Mouse (Mus musculus) telencephalon, adult 2 months (tissue): ENCODE data around the gene Arl4d.
"Not testable (repeated sequence)": the region's sequence is repeated elsewhere in the genome, so short reads cannot be mapped to it uniquely, and the experiment has no call there.

ENCODE experiments used
- DNase-seq: peaks from one replicate; pipeline ENCODE4 v3.0.0-alpha.2; 2011; ENCODE audit warnings: low read depth, low spot score

The Arl4d gene

GRCm38 (mm10) chr11:101645411-101646282, 19.7 kb upstream of the Arl4d start:
- DNase-seq, result peak; percentile 77

DNA sequence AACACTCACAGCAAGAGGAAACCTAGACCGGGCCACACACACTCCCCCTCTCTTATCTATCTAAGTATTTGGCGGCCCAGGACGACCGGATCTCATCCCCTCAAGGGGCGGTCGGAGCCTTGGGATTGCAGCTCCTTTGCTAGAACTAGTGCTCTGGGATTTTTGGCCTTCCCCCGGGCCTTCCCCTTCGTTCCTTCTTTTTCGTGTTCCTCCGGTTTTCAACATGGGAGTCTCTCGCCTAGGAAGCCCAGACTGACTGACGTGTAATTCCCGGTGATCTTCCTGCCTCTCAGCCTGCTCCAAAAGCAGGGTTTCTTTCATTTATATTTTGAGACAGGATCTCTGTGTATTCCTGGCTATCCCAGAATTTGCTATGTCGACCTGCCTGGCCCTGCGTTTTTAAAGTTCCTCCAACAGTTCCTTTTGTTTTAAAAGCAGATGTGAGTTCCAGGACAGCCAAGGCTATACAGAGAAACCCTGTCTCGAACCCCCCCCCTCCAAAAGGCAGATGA, 19.0 kb upstream of the Arl4d start:
- not testable (repeated sequence) for DNase-seq

DNA sequence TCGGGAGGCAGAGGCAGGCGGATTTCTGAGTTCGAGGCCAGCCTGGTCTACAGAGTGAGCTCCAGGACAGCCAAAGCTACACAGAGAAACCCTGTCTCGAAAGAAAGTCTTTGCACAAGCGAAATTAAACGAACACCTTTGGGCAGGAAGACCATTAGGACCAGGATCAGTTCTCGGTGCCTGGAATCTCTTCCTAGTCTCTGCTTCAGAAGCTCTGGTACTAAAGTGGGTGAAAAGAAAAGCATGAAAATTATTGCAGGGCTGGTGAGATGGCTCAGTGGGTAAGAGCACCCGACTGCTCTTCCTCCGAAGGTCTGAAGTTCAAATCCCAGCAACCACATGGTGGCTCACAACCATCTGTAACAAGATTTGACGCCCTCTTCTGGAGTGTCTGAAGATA, 18.2 kb upstream of the Arl4d start:
- not testable (repeated sequence) for DNase-seq

DNA sequence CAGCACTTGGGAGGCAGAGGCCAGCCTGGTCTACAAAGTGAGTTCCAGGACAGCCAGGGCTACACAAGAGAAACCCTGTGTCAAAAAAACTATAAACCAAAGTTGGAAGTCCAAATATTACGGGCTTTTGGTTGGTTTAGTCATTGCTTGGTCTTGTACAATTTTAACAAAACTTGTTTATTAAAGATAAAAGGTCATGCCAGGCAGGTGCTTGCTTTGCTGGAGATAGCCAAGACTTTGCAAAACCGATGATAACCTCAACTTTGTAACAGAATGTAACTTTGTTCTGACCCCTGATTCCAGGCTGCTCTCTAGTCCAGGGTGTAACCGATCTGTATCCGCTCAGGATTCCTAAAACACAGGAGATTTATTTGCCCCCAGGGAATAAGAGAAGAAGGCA, 9.0 kb upstream of the Arl4d start:
- no peak for DNase-seq

DNA sequence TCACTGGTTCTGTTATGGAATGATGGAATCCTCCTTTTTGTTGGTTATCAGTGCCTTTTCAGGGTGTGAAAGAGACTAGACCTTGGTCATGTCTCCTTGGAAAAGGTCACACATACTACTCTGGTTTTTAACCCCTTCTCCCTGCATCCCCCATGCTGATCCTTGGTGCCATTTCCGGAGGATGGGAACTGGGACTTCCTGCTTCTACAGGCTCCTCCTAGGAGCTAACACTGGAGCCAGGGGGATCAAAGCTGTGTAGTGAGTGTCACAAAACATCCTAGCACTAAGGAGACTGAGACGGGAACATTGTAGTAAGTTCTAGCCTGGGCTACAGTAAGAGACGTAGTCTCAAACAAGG, 7.8 kb upstream of the Arl4d start:
- DNase-seq, result no peak

GRCm38 (mm10) chr11:101657886-101658750, 7.2 kb upstream of the Arl4d start:
- peak; percentile 96 for DNase-seq

- peak; percentile 72 for DNase-seq
Measured at GRCm38 (mm10) chr11:101658751-101659558, 6.4 kb upstream of the Arl4d start.

DNA sequence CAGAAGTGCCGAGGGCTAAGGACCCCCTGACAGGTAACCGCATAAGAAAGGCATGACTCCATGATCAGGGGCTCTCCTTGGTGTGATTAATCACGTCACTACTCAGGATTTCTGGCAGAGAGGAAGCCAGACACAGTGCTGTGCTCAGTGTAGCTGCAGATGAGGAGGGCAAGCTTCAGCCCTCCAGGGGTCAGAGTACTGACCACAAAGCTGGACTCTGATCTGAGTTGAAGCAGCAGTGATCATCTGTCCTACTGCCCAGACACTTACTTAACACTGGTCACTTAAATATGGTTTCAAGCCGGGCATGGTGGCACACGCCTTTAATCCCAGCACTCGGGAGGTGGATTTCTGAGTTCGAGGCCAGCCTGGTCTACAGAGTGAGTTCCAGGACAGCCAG, 4.2 kb upstream of the Arl4d start:
- no peak for DNase-seq

- no peak for DNase-seq
Measured at GRCm38 (mm10) chr11:101661786-101662185, 3.6 kb upstream of the Arl4d start.

DNA sequence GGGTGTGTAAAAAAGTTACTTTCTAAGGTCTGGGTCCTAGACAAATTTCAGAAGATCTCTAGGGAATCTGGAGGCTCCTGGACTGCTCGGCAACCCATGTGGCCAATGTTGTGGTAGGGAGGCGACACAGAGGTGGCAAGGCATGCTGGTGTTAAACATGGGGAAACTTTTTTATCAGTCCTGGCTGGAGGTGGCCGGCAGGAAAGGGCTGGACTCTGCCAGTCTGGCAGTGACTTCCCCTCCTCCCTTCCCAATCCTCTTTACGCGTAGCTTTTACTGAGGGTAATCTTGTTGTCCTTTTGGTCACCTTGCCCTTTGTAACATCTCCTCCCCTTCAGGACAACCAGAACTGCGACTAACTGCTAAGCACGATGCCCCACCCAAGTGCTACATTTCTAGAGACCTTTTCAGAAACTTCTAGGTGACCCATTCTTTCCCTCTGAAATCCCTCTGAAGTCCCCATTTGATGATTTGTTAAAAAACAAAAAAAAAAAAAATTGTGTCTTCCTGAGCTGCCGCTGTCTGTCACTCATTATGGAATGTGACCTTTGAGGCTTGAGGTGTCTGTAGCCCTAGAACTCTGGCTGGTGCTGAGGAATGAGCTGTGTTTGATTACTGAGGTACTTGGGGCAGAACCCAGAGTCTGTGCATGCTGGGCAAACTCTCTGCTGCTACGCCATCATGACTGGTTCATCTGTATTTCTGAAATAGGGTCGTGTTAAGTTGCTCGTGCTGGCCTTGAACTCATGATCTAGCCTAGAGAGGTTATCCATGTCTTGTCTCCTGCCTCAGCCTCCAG, 1.9 kb upstream of the Arl4d start:
- DNase-seq, result no peak

- no peak for DNase-seq
Measured at GRCm38 (mm10) chr11:101665636-101665992, 273 bp downstream of the Arl4d start.

DNA sequence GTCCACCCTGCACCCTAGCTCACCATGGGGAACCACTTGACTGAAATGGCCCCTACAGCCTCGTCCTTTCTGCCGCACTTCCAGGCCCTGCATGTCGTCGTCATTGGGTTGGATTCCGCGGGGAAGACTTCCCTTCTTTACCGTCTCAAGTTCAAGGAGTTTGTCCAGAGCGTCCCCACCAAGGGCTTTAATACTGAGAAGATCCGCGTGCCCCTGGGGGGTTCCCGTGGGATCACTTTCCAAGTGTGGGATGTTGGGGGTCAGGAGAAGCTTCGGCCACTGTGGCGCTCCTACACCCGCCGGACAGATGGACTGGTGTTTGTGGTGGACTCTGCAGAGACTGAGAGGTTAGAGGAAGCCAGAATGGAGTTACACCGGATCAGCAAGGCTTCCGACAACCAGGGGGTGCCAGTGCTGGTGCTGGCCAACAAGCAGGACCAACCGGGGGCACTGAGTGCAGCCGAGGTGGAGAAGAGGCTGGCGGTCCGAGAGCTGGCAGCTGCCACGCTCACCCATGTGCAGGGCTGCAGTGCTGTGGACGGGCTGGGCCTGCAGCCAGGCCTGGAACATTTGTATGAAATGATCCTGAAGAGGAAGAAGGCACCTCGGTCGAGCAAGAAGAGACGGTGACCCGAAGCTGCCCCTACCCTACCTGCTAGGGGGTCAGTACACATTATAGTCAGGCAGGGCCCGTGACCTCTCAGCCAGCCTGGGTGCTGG, 1.4 kb downstream of the Arl4d start:
- DNase-seq, result no peak

- DNase-seq, result peak; percentile 72
Measured at GRCm38 (mm10) chr11:101667871-101668532, 2.7 kb downstream of the Arl4d start.

GRCm38 (mm10) chr11:101668546-101669261, 3.4 kb downstream of the Arl4d start:
- DNase-seq, result no peak

DNA sequence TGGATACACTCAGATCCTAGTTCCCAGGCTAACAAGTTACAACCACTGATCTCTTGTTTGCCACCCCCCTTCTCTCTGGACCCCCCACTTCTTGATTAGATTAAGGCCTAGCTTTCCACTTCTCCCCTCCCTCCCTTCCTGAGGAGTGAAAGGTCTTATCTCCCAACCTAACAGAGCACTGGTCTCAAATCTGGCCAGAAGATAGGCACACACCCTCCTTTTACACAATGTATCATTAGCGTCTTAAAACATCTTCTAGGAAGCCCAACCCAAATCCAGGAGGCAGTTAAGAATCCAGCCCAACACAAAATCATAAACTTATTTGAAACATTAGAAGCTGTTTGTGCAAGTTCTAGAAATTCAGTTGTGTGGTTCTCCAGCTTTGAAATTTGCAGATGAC, 5.0 kb downstream of the Arl4d start:
- no peak for DNase-seq

DNA sequence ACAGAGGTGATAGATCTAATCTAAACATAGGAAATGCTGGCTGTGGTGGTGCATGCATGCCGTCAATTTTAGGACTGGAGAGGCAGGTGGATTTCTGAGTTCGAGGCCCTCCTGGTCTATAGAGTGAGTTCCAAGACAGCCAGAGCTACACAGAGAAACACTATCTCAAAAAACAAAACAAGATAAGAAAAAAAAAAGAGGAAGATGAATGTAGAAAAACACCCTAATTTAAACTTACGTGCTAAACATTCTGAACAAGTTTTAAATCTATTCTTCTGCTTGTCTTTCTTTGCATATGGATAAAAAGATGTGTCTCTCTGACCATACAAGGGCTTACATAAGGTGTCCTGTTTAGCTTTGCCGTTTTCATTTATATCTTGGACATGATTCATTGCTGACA, 5.9 kb downstream of the Arl4d start:
- DNase-seq, result no peak

GRCm38 (mm10) chr11:101673010-101673642, 7.8 kb downstream of the Arl4d start:
- peak; percentile 92 for DNase-seq

DNA sequence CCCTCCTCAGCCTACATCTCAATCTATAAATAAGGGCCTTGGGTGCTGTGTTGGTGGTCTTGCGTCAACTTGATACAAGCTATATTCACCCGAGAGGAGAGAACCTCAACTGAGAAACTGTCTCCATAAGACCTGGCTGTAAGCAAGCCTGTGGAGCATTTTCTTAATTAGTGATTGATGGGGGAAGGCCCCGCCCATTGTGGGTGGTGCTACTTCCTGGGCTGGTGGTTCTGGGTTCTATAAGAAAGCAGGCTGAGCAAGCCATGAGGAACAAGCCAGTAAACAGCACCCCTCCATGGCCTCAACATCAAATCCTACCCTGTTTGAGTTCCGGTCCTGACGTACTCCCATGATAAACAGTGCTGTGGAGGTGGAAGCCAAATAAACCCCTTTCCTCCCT, 8.8 kb downstream of the Arl4d start:
- no peak for DNase-seq

- no peak for DNase-seq
Measured at GRCm38 (mm10) chr11:101675349-101675748, 10.0 kb downstream of the Arl4d start.
